Mouse (Mus musculus) gastrocnemius, postnatal 14 days (tissue): ENCODE measurements around the gene Gm11634. TPM values are rescaled to one million over a fixed set of nuclear protein-coding genes. Genes with fewer than 3 reads are reported as not detected.

Experiments
- DNase-seq: peaks from one replicate; pipeline ENCODE4 v3.0.0; 2021; ENCODE audit warnings: mixed read lengths
- intact Hi-C: fragments of 180-260 bp; cut with DNase I; formaldehyde crosslinking; loops from one replicate; pipeline ENCODE4 v1.15.1; 2025; ENCODE audit warnings: low total_unique reads
- total RNA-seq, 2 experiments: library from RNA; stranded (reverse); gene quantifications; 2 replicates each; pipeline ENCODE4 v1.2.3; 2021

Gene Gm11634
- total RNA-seq, 2 experiments from 2014 or later, result not detected

DNA sequence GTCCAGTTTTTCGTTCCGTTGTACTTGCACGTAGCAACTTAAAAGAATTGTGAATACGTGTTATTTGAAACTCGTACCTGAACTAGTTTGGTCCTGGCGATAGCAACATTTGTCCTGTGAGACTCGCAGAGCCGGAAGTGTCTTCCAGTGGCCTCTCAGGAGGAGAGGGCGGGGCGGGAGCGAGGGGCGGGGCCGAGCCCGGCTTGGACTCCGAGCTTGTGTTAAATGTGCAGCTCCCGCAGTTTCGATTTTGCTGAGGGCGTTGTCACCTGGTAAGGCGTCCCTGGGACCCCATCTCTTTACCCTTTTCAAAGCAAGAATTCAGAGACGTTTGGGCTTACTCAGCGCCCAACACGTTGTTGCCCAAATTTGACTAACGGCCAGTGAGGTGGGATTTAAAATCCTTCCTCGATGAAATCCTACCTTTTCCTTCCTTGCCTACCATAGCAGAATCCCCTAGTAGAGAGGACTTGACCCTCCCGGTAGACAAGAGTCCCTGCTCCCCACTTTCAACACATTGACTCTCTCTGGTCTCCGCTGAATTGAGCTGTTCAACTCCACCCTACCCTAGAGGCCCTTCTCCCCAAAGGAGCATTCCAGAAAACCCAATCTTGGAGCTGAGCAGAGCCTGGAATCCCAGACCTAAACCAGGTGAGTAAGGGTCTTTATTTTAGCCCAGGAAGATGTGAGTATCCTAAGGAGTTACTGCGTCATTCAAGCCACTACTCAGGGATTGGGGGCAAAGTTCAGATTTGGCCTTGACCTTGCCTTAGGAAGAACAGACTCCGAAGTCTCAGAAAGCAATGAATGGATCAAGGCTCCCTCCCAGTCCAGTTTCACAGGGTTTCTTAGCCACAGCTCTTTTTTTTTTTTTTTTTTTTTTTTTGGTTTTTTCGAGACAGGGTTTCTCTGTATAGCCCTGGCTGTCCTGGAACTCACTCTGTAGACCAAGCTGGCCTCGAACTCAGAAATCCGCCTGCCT, 16.7 kb downstream of the Gm11634 start, which contains the start of gene Tmem106a:
TSS of gene Tmem106a (plus strand) at position 189 of the 982 bp plus-strand sequence.
- intact Hi-C loops, result no loop called here
- peak; percentile 60 for DNase-seq

DNA sequence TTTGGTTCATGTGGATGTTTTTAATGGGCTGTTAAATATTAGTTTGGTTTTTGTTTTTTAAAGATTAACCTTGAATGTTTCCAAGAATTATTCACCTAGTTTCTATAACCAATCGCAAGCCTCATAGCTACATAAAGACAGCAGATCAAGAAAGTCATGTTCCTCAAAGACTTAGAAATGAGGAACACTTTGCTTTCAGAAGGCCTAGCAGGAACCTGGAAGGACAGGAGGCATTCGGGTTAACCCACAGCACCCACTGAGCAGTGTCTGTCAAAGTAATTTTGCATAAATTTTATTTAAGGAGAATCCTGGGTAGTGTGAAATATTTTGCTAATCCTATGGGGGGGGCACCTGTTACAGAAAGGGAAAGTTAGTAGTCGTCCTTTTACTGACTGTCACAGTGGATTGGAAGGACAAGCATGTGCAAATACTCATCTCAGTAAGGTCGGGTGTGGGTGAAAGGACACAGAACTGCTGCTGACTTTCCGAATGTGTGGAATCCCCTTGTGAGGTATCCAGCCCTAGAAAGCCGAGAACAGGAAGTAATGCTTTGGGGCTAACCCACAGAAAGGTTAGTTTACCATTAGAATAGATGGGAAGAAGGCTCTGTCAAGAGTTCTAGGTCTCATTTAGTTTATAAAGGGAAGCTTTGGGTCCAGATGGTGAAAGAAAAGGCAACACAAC, 17.8 kb downstream of the Gm11634 start:
- intact Hi-C loops, result no loop called here
- DNase-seq, result no peak

DNA sequence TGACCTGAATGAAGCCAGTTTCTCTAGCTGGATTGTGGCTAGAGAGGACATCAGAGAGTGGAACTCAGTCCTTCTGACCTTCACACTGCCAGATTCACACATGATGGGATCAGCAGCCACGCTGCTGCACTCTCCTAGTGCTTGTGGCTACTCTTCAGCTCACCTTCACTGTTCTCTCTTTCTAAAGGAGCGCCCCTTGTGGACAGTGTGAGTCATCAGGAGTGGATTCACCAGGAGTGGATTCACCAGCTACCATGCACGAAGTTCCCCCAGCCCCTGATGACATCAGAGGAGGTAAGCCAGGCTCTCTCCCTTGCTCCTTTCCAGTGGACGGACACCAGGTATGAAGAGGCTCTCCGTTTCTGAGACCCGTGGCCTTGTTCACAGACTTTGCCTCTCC, 22.9 kb downstream of the Gm11634 start:
- no peak for DNase-seq
- intact Hi-C loops, result no loop called here

DNA sequence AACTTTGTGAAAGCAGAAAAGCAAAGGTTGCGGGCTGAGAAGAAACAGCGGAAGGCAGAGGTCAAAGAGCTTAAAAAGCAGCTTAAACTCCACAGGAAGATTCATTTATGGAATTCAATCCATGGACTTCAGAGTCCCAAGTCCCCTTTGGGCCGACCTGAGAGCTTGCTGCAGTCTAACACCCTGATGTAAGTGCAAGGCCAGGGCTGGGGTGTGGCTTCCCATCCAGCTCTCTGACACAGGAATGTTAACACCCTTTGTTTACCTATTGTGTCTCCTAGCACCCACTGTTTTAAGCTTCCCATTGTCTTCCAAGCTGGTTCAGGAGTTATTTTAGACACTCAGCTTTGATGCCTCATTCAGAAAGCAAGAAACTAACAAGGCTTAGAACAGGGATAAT, 30.6 kb downstream of the Gm11634 start:
- DNase-seq, result no peak
- intact Hi-C loops, result no loop called here

DNA sequence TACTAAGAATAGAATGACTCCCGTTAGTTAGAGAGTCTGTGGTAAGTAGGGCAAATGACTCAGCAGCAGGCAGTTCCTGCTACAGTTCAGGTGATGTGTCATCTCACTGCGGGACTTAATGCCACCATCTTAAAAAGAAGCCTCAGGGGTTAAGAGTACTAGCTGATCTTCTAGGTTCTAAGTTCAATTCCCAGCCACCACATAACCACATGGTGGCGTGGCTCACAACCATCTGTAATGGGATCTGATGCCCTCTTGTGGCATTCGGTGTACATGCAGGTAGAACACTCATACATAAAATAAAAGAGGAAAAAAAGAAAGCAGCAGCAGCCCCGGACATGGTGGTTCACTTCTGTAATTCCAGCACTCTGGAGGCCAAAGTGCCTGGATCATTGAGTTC, 36.7 kb downstream of the Gm11634 start:
- peak; percentile 40 for DNase-seq

DNA sequence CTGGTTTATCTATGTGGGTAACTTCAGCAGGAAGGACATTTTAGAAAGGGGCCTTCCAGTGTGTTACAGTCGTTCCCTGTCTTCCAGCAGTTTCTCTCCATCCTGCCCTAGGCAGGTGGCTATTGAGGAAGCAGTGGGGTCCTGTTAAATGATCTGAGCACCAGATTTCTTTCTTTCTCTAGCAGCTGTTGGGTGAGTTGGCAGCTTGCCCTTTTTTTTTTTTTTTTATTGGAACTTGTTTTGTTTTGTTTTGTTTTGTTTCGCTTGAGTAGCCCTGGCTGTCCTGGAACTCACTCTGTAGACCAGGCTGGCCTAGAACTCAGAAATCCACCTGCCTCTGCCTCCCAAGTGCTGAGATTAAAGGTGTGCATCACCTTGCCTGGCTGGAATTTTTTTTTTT, 42.1 kb downstream of the Gm11634 start:
- DNase-seq, result no peak
- intact Hi-C loops, result no loop called here

More for the DNA sequence above, 36.7 kb downstream of the Gm11634 start:
- intact Hi-C loops, result no loop called here

DNA sequence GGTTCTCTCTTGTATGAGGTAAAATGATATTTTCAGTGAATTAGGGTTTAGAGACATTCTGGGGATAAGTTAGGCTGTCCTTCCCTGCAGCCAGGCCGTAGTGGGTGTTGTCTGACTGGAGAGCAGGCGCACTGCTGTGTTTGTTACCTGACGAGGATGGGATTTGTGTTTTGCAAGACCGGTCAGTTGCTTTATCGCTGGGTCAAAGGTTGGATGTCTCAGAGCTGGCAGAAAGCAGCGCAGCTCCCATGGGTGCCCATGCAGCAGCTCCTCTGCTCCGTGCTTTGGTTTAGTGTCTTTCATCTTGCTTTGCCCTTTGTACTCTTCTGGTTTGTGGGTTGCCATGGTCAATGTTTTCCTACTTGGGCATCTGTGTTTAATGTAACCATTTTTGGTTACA, 42.5 kb downstream of the Gm11634 start:
- intact Hi-C loops, result no loop called here

DNA sequence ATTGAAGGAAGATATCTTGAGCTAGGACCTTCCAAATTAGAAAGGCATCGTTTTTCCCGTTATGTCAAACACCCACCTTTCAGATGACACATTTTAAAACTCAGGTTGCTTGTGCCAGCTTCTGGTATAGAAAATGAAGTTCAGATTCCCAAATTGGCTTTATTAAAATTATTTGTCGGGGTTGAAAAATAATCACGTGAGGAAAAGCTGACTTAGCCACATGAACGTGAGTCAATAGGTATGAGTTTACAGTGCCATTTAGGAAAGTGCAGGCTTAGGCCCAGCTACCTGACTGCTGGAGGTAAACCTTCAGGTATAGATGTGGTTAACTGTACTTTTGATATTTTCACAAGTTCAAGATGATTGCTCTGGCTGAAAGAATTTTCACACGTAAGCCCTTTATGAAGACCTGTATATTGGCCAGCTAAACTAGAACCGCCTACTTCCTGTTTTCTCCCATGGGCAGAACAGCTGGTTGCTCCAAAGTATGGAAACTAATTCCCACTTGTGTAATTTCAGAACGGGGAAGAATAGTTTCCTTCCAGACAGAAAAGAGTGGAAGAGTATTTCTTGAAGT, 45.6 kb downstream of the Gm11634 start:
- no peak for DNase-seq
- intact Hi-C loops, result no loop called here

More for the DNA sequence above, 42.5 kb downstream of the Gm11634 start:
- DNase-seq, result no peak

DNA sequence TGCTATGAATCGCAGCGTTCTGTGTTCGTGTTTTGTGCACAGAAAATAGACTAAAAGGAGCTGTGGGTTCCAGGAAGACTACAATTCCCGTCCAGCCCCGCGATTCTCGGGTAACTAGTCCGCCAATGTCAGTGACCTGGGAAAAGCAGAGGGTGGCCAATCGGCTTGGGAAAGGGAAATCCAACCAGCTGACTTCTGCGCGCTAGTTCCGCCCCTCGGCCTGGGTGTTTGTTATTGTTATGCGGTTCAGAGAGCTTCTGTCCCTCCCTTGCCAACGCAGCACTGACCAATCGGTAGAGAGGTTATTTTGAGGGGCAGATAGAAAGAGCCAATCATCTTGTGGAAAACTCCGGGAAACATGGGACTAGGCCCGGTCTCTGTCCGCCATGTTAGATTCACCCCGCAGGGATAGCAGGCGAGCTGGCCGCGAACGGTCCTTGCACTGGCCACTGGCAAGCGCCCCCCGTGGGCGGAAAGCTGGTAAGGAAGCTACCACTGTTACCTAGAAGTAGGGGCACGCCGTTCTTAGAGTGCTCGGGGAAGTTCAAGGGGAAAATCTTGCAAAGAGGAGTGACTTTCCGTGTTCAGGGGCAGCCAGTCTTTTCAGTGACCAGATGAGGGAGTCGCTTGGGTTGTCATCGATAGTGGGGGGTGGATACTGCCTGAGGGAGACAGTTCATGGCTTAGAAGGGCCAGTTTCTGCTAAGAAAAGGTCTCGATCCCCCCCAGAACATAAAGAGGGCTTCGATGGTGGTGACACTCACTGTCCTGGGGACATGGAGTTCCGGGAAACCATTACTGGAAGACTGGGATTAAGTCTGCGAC, 46.4 kb downstream of the Gm11634 start:
- intact Hi-C loops, result no loop called here
- peak; percentile 96 for DNase-seq

DNA sequence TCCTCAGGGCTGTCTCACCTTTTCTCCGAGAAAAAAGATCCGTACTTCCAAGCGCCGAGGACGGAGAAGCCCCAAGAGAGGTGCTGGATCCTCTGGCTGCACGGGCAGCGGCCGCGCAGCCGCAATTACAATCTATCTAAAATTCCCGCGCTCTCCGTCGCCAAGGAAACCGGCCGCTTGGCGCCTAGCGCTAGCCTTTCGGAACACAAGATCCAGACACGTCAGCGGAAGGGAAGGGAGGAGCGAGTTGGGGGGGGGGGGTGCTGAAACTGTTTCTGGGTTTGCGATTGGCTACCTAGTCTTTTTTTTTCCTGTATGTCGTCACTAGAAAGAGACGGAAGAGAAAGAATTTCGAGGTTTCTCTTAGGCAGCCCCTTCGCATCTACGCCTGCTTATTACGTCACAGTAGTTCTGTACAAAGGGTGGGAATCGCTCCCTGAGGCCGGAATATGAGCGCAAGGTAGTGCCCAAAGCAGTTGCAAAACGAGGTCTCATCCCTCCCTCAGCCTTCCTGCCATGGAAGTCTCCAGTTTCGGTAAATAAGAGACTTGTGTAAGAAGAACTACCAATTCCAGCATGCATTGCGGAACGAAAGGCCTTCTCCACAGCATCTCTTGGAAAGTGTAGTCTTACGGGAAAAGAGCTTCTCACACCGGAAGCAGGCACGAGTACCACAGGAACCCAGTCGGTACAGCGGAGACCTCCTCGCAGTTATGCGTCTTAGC, 47.1 kb downstream of the Gm11634 start, which contains the start of the genes Brca1 and Nbr1:
TSS of gene Brca1 (minus strand) at position 205 of the 725 bp plus-strand sequence.
TSS of gene Nbr1 (plus strand) at position 399 of the 725 bp plus-strand sequence.
- peak; percentile 93 for DNase-seq
- intact Hi-C loops, result no loop called here

DNA sequence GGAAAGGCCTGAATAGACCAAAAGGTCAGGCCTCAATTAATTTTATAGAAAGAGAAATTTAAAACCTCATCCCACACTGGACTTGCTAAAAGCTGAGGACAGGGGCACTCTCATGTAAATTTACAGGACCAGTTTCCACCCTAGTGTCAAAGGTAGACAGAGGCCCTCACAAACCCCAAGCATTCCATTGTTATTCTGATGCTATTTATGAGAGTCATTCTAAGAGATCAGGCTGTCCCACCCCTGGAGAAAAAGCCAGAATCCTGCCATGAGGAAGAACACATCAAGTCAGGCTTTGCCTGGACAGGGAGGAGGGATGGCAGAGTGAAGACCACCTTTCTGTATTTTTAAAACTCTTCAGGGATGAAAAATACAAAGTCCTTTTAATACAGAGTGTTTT, 50.5 kb downstream of the Gm11634 start:
- intact Hi-C loops, result no loop called here
- DNase-seq, result no peak

DNA sequence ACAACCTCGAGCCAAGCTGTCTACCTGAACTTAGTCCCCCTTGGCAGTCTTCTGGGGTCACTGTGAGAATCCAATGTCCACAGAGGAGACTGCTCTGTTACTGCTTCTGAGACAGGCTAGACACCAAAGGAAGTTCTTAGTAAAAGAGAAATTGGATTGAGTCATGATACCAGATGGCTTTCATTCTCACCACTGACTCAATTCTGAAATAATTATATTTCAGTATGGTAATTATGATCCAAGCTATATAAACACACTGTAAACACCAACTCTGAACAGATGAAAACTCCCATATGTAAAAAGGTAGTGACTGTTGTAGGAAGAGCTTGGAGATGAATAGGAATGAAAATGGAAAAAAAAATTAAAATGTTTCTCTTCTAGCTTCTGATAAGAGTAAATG, 54.9 kb downstream of the Gm11634 start:
- intact Hi-C loops, result no loop called here
- DNase-seq, result no peak

Other genes starting within 250 kb of the Gm11634 start
- not detected for gene G6pc, start 231.7 kb downstream of the Gm11634 start, total RNA-seq
- gene Aarsd1, start 181.6 kb downstream of the Gm11634 start, total RNA-seq, result 10 to 100 TPM; 16.4 to 17.4 TPM
- 1 to 10 TPM; 3.2 to 4.1 TPM for gene Gm27029, start 174.5 kb downstream of the Gm11634 start, total RNA-seq
- gene Rundc1, start 174.2 kb downstream of the Gm11634 start, total RNA-seq, result 1 to 10 TPM; 6.4 to 7.2 TPM
- 100 to 1,000 TPM; 101 to 102 TPM for gene Ptges3l, start 173.9 kb downstream of the Gm11634 start, total RNA-seq
- gene Rpl27, start 157.0 kb downstream of the Gm11634 start, total RNA-seq, result 10 to 100 TPM; 50.3 to 61.5 TPM
- gene Ifi35, start 150.8 kb downstream of the Gm11634 start, total RNA-seq, result 1 to 10 TPM; 7.0 to 7.2 TPM
- 1 to 10 TPM; 4.0 to 4.8 TPM for gene Rnd2, start 134.3 kb downstream of the Gm11634 start, total RNA-seq
- gene Vat1, start 133.0 kb downstream of the Gm11634 start, total RNA-seq, result 10 to 100 TPM; 27.1 to 33.6 TPM
- under 1 TPM; 0.89 to 0.92 TPM for gene Brca1, start 47.3 kb downstream of the Gm11634 start, total RNA-seq
- gene Nbr1, start 47.1 kb downstream of the Gm11634 start, total RNA-seq, result 10 to 100 TPM; 66.3 to 69.0 TPM
- gene Tmem106a, start 17.0 kb downstream of the Gm11634 start, total RNA-seq, result 1 to 10 TPM; 2.3 to 3.1 TPM
- 10 to 100 TPM; 18.0 to 19.8 TPM for gene Rdm1, start 27.9 kb upstream of the Gm11634 start, total RNA-seq
- gene Arl4d, start 66.3 kb upstream of the Gm11634 start, total RNA-seq, result 10 to 100 TPM in 1 of 2 experiments, 1 to 10 TPM in 1; 7.1 to 10.7 TPM
- 10 to 100 TPM; 12.7 to 13.6 TPM for gene Dhx8, start 133.7 kb upstream of the Gm11634 start, total RNA-seq
- gene Etv4, start 186.1 kb upstream of the Gm11634 start, total RNA-seq, result 1 to 10 TPM; 4.1 to 4.9 TPM